Mouse (Mus musculus): ENCODE results near the gene Dnajc4.

Dnajc4 gene

DNA sequence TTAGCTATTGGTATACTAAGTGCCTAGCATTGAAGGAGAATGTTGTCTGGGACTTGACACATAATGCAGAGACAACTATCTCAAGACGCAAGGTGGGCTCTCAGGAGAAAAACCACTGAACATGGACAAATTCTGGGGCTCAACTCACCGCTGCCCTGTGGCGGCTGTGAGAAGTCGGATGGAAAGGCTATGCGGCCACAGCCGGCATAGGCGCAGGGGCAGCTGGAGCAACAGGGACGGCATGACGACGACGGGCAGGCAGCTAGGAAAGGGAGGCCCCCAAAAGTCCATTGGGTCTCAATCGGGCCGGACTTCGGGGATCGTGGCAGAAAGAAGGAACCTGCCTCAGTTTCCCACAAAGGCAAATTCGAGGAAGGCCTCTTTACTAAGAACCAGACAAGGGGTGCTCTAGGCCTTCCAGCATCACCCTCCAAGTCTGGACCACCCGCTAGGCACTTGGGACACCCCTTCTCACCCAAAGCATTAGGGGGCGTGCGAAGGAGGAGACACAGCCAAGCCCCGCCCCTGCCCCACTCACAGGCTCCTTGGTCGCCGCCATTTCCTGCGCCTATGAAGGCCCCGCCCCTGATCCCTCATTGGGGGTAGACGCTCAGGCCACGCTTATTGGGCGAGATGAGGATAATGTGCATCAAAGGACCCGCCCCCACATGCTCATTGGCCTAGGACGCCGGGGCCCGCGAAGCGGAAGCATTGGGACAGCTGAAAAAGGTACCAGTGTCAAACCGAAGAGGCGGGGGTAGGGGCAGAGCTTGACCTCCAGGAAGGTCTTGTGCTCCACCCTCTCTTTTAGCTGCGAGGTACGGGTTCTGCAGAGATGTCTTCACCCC, at the start of gene Dnajc4:
TSS of gene Dnajc4 (minus strand) at position 562 of the 848 bp plus-strand sequence.
- in situ Hi-C loops (cut with MboI; ENCODE audit: low sequenced_read_pairs) = no loop called here

- in situ Hi-C loops (cut with MboI; ENCODE audit: low sequenced_read_pairs) = no loop called here
These were observed 48.8 kb upstream of the Dnajc4 start for GRCm38 (mm10) chr19:7041171-7041570.

GRCm38 (mm10) chr19:7040637-7041130, 48.3 kb upstream of the Dnajc4 start:
- in situ Hi-C loops (cut with MboI; ENCODE audit: low sequenced_read_pairs) = no loop called here

GRCm38 (mm10) chr19:7039841-7040636, 47.7 kb upstream of the Dnajc4 start, which contains the start of gene Stip1:
Gene Stip1 (minus strand): TSS chr19:7039967.
- in situ Hi-C loops (cut with MboI; ENCODE audit: low sequenced_read_pairs) = no loop called here

DNA sequence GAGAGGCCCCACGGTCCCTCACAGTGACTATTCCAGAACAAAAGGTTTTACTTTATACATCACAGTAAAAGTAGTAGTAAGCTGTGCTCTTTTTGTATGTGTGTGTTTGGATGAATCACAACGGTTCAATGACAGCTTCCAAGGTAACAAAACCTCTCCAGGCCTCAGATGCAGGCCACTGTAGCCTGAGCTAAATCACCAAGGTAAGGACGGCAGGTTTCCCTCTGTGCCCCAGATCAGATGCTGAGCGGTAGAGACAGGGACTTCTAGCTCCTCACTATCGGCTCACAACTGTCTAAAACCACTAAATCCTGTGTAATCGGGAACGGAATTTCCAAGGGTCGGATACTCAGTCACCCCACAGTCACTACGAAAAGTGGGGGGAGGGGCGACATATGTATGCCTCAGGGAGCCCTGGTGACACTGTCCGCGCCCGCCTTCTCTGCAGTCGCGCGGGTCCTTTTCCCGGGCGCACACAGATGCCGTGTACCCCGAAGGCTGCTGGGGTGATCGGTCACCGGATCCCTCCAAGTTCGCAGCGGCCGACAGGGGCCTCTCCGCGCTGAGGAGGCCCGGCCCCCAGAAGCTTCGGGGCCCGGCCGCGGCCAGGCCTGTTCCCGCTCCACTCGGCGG, 46.8 kb upstream of the Dnajc4 start:
- in situ Hi-C loops (cut with MboI; ENCODE audit: low sequenced_read_pairs) = no loop called here

- in situ Hi-C loops (cut with MboI; ENCODE audit: low sequenced_read_pairs) = no loop called here
These were observed 41.6 kb upstream of the Dnajc4 start for GRCm38 (mm10) chr19:7034006-7034405.

DNA sequence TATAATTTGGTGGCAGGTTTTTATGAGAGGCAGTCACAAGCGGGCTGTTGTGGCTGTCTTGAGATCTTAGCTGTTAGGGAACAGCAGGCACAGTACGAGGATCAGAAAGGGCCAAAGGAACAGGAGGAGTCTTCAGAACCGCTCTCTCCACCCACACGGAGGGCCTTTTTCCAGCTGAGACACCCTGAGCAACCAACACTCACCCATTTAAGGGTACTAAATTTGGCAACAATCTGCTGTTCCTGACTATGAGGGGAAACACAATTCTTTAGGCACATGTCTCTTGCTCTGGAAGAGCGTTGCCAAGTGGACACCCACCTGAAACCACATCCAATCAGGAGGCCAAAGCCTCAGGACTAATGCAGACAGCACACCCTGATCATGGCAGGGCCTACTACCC, 37.2 kb upstream of the Dnajc4 start:
- in situ Hi-C loops (cut with MboI; ENCODE audit: low sequenced_read_pairs) = no loop called here

DNA sequence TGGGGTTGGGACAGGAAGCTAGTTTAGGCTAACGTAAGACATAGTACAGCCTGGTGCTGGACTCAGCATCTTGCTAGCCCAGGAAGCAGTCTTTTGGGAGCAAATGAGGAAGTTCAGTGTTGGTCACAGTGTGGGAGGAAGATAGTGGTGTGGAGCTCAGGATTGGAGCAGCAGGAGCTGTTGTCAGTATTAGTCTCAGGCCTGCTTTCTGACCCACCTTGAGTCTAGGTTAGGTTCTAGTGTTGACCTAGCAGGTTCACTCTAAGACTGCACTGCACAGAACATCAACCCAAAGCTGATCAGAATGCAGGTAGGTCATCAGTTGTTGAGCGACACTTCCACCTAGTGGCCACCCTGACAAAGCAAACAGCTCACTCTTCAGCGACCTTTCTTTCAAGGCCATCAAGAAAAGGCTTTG, 27.9 kb upstream of the Dnajc4 start:
- in situ Hi-C loops (cut with MboI; ENCODE audit: low sequenced_read_pairs) = no loop called here

GRCm38 (mm10) chr19:7019191-7019590, 26.8 kb upstream of the Dnajc4 start, which contains the start of gene Fermt3:
Gene Fermt3 (minus strand): TSS chr19:7019469.
- in situ Hi-C loops (cut with MboI; ENCODE audit: low sequenced_read_pairs) = no loop called here

GRCm38 (mm10) chr19:7018546-7018945, 26.2 kb upstream of the Dnajc4 start:
- in situ Hi-C loops (cut with MboI; ENCODE audit: low sequenced_read_pairs) = no loop called here

- in situ Hi-C loops (cut with MboI; ENCODE audit: low sequenced_read_pairs) = no loop called here
These were observed 25.4 kb upstream of the Dnajc4 start for GRCm38 (mm10) chr19:7017541-7018457.

DNA sequence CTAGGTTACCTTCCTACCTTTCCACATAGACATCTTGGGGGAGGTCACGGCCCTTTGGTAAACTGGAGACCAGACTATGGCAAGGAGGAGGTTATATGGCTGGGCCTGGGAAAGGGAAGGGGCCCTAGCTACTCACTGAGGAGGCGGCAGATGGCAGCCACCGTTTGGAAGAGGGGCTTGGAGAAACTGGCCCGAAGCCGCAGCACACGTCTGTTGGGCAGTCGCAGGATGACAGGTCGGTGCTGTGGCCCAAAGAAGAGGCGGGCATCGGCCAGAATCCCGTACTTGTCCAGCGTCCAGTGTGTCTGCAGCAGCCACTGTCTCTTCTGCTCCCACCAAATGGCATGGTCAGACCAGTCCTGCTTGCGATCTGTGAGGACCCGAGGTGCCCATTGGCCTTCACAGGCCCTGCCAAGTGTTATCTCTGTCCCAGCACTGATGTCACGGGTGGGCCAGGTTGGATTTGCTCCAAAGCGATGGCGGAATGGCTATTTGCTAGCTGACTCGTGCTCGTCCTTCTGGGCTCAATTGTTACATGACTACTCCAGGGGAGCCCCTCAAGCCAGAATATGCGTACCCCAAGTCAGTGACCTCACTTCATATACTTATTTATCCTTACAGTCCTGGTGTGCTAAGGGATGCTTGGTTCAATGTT, 22.2 kb upstream of the Dnajc4 start:
- in situ Hi-C loops (cut with MboI; ENCODE audit: low sequenced_read_pairs) = no loop called here

DNA sequence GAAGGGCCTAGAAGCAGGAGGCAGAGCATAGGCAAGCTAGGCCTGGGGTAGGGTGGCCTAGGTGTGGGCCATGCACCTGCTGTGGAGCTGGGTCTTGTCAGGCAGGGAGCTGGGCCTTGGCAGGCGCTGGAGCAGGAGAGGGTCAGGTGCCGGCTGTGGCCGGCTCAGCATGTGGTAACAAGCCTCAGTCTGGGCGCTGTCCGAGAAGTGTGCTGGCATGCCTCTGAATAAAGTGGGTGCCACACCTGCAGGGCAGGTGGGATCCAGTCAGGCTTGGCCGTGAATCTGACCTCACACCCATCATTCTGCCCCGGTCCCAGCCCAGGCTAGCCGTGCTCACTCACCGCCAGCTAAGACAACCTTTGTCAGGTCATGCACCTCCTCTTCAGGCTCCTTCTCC, 21.6 kb upstream of the Dnajc4 start:
- in situ Hi-C loops (cut with MboI; ENCODE audit: low sequenced_read_pairs) = no loop called here

- in situ Hi-C loops (cut with MboI; ENCODE audit: low sequenced_read_pairs) = no loop called here
These were observed 20.1 kb upstream of the Dnajc4 start for GRCm38 (mm10) chr19:7012426-7012825.

DNA sequence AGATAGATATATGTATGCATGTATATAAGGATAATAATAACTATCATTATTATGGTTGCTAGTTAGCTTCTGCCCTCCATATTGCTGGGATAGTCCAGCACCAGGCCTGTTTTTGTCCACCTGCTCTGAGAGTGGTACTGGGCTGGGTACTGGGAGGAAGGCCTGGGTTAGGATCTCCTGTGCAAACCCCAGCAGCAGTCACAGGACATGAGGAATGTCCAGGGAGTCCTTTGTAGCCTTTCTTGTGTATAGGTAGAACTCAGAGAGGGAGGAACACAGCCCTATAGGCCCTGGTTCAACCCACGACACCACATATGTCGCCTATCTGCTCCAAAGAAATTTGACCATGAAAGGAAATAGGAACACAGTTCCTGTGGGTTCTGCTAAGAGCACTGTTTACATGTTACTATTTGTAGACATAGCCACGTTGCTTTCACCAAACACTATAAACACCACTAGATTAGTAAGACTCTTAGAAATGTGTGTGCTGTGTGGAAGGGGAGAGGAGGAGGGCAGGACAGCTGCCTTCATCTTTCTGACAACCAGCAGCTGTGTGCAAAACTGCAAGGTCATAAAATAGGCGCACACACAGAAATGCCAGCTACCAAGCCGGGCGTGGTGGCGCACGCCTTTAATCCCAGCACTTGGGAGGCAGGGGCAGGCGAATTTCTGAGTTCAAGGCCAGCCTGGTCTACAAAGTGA, 14.7 kb upstream of the Dnajc4 start:
- in situ Hi-C loops (cut with MboI; ENCODE audit: low sequenced_read_pairs) = no loop called here

- in situ Hi-C loops (cut with MboI; ENCODE audit: low sequenced_read_pairs) = no loop called here
These were observed 7.1 kb upstream of the Dnajc4 start for GRCm38 (mm10) chr19:6999360-7000063.

DNA sequence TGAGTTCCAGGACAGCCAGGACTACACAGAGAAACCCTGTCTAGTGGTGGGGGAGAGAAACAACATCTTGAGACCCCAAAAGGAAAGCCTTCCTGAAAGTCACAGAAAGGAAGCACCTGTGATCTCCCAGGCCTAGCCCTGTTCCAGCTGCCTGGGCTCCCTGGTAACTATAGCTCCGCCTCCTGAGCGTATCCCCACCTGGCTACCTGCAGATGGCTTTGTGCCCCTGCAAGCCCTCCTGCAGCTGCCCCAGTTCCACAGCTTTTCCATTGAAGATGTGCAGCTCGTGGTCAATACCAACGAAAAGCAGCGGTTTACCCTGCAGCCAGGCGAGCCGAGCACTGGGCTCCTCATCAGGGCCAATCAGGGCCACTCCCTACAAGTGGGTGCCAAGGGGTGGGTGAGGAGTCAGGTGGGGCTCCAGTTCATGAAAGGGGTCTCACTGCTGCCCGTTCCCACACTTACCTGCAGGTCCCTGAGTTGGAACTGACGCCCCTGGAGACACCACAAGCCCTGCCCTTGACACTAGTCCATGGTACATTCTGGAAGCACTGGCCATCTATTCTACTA, 5.4 kb upstream of the Dnajc4 start:
- in situ Hi-C loops (cut with MboI; ENCODE audit: low sequenced_read_pairs) = no loop called here

DNA sequence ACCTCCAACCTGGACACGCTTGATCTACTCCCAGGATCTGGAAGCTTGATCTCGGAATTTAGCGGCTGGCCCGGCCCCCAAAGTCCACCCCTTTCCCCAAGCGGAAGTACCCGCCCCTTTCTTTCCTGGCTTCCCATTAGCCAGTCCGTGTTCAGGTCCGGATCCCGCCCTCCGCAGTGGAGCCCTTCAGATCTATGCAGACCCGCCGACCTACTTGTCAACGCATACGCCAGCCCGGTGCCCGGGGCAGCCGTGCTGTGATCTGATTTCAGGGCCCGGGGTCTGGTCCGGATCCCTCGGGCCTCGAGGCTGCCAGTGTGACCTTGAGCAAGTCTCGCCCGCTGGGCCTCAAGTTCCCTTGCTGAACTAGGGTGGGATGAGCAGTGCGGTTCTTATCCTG, 3.6 kb upstream of the Dnajc4 start, which contains the start of the genes Nudt22 and Trpt1:
TSS of gene Nudt22 (minus strand) at position 112 of the 400 bp plus-strand sequence.
TSS of gene Trpt1 (plus strand) at position 126 of the 400 bp plus-strand sequence.
- in situ Hi-C loops (cut with MboI; ENCODE audit: low sequenced_read_pairs) = no loop called here

All from CH12F3 (cell line).